Mouse (Mus musculus): ENCODE data around the gene Gm17332.
"Not testable (repeated sequence)": the region's sequence is repeated elsewhere in the genome, so short reads cannot be mapped to it uniquely, and the experiment has no call there.

The Gm17332 gene

DNA sequence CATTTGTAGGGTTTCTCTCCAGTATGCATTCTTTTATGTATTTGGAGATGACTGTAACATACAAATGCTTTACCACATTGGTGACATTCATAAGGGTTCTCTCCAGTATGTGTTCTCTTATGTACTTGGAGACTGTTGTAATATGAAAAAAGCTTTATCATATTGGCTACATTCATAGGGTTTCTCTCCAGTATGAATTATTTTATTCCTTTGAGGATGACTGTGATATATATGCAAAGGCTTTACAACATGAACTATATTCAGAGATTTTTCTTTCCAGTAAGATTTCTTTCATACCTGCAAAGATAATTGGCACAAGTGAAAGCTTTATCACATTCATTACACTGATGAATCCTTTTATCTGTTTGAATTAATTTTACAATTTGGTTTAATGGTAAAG is at the start of gene Gm17332:
Gene Gm17332 (minus strand): TSS at position 101 of the 400 bp plus-strand sequence.
- no peak for DNase-seq

DNA sequence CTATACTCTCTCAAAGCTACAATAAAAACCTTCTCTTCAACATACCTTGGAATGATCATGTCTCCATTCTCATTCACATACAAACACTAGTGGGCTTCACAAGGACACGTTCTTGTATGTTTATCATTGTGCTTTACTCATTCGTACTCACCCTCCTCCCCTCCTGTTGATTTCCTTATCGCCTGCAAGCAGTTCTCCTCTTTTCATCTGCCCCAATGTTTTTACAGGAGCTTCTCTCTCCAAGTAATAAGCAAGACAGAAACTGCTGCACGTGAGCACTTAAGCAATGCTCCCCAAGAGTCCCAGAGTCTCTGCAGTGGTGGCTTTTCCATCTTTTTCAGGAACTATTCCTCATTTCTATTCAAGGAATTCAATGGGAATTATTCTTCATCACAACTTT is 47.7 kb upstream of the Gm17332 start:
- DNase-seq, result no peak

DNA sequence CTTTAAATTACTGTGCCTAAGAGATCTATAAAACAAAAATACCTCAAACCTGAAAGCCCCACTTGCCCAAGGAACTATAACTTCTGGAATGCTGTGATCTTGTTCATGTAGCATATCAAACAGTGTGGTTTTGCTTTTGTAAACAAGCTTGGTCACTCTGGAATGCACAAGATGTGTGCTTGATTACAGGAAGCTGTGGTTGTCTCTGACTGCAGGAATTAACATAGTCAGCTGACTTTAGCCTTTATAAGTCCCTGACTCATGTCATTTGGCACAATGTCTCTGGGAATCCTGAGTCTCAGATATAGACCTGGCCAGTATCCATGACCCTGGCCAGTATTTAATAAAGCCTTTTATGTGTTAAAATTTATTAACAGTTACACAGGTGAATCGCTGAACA is 43.1 kb upstream of the Gm17332 start:
- DNase-seq, result peak; percentile 2

DNA sequence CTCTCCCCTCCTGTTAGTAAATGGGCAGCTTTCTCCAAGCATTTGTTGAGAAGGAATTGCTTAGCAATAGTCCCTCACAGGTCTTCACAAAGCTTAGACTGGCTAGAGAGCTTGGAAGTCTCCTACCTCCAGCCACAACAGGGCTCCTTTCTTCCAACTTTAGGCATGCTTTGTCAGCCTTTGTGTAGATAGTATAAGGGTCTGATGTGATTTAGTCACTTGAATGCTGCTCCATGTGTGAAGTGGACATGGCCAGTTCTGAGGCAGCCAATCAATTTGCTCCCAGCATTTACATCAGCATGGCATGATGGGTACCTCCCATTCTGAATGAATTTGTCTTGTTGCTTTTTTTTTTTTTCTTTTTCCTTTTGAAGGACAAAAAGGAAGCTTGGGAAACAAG is 35.7 kb upstream of the Gm17332 start:
- DNase-seq, result no peak

DNA sequence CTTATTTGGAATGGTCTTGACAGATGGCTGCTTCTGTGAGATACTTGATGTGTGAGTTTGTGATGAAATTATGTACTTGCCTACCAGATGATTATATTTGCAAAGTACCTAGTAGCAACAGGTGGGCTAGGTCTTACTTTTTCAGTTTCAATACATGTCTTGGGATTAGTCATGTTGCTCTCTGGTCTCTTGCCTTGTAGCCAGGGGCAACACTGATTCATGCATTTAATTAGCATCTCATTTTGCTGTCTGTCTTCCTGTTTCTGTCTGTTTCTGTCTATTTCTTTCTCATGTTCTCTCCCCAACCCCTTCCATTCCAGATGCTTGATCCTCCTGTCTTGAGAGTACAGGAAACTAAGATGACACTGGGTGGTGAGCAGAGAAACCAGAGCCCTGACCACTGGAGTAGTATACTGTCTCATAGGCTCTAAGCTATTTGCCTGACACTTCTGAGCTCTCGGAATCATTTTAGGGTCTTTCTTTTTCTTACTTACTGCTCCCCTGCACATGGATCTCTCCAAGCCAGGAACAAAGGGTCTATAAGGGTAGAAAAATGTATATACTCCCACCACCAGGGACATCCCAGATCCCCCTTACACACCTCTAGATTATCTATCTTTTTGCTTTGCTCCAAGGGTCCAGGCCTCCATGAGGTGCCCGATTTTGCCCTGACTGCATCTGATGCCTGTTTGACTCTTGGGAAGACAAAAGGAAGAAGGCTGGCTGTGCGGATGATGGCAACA is 13.5 kb upstream of the Gm17332 start:
- no peak for DNase-seq

DNA sequence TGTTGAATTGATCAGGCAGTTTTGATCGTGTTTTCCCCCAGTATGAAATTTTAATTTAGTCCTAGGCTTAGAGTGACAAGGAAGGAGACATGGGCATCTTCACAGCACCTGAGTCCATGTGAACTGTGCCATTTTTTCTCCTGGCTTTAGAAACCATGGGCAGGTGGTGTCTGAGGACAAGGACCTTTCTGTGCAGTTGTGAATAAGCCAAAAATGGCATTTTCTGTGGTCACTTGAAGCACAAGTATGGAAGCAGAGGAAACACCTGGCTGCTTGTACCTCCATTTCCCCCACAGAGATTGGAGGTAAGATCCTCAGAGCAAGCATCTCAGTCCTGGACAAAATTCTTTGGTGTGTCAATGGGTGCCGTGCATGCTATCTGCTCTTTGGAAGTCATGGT is 12.5 kb upstream of the Gm17332 start:
- DNase-seq, result no peak

DNA sequence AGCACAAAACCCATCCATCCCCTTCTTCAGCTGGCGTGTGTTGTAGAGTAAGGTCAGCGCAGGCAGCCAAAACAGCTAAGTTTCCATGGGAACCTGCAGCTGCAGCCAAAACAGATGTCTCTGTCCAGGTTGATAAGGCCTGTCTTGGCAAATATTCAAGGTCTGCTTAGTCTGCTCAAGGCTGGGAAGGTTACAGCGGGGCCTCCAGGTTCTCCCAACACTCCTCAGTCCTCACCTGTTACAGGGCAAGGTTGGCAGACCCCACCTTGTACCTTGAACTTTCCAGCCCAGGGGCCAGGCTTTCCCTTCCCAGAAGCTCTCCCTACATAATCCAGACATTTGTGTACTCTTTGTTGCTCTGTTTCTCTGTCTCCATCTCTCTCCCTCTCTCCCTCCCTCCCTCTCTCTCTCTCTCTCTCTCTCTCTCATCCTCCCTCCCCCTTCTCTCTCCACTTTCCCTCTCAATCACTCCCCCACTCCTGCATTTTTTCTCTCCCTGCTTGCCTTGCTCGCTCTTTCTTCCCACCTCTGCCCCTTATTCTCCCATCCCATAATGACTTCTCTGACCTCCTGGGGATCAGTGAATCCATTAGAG is 12.1 kb downstream of the Gm17332 start:
- DNase-seq, result no peak

DNA sequence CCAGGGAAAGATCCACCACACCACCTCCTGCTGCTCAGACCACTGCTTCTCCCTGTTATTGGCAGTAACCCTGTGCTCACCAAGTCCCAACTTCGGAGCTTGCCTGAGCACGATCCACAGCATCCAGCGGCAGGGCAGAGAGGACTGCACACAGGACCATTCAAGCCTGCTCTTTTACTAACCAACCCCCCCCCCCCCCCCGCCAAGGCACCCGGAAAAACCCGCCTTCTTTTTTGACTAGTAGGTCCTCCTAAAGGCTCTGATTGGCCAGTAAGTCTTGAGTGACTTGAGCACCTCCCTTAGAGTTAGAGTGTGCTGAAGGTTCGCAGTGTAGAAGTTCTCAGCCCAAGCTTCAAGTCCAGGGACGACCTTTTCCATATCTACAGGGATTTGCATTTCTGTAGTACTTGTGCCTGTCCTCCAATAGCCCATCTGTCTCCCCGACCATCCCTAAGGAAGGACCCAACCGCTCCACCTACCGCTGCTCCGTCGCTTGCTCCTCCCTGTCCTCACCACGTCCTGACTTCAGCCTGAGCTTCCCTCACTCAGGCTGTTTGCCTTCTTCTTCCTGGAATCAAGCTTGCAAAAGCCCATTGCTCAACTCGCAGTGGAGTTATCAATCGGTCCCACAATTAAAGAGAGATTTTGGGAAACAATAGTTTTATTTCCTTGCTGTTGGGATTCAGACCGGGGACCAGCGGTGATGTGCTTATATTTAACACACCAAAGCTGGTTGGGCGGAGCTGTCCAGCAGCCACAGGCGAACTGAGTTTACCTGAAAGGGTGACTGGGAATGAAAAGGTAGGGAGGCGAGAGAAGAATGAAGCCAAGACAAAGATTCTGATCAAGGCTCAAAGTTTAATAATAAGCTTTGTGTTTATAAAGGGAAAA is 12.9 kb downstream of the Gm17332 start:
- DNase-seq, result peak; percentile 2

DNA sequence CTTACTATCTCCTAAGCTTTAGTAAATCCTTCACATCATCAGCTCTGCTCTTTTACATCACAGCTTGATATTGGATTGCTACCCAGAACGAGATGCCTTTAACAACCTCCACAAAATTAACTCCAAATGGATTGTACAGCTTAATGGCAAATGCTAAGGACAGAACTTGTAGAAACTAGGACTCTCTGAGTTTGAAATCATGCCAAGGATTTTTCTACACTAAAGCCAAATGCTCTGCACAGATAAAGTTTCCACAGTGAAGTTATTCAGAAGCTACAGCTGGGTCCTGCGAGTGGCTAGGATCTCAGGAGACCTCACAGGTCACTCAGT is 13.5 kb downstream of the Gm17332 start:
- no peak for DNase-seq

DNA sequence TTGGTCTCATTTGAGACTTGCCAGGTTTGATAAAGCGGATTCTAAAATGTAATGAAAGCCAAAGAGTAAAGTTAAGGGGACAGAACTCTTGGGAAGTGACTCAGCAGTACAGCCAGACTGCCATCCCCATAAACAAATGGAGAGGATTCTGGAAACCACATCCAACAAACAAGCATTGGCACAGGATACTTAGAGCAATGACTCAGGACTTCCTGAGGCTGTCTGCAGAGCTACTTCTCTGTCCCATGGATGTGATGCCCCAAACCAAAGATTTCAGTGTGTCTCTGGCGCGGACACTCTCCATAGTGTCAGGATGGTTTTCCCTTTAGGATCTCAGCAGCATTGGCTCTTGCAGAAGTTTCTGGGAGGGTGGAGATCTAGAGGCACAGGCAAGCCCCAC is 25.2 kb downstream of the Gm17332 start:
- no peak for DNase-seq

DNA sequence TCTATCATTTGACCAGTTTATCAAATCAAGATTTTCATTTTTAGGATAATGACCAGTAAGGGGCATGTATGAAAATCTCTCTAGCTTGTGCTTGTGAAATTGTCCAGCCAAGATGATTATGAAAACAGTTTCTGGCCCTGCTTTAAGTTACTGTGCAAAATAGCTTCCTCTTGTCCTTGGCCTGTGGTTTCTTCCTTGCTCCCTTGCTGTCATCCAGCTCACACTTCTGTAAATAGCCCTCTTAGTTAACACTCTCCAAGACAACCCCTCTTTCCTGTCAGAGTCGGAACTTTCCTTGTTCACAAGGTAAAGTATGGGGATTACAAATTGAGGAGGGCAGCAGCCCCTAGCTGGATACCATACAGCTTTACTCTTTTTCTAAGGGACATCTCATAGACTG is 43.9 kb downstream of the Gm17332 start:
- DNase-seq, result not testable (repeated sequence)

DNA sequence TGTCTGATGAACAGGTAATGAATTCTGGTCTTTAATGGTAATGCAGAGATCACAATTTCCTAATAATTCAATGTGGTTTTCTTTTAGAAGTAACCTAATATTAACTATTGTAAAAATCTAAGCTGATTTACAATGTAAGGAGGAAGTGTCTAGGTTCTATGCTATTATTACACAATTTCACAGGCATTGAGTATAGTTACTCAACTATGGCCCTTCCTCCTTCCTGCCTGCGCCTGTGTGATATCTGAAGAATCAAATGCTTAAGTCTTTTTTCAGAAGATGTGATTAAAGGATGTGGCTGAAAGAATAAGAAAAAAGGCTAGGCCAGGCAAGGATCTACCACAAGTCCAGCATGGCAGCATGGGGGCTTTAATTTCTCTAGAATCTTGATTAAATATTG is 47.4 kb downstream of the Gm17332 start:
- not testable (repeated sequence) for DNase-seq

DNA sequence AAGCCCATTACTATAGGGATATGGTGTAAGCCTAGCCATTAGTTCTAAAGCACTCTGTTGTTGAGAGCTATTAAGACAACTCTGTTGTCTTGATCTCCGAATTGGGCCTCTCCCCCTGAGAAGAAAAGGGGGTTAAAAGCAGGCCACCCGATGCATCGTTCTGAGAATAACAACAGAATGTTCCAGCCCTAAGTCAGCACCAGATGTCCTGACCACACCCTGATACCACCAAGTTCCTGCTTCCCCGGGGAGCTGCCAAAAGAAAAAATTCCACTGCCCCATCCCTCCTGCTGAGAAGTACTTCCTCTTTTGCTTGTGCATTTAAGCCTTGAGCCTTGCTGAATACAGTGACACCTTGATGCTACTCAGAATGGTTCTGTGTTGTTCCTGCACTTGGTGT is 48.5 kb downstream of the Gm17332 start:
- DNase-seq, result not testable (repeated sequence)
